Mouse (Mus musculus) MEL (cell line): ENCODE results near the gene Slc2a4.

Experiments used
- CTCF ChIP-seq, 3 experiments: IDR thresholded peaks in 2 of 3; conservative IDR thresholded peaks in 1 of 3; 2 replicates each; pipeline ENCODE4 v1.5.1; 2011 to 2012; ENCODE audit warnings: low read length in 3 of 3, low read depth in 2 of 3, mild to moderate bottlenecking in 2 of 3, improper control_type of control experiment in 1 of 3, inconsistent platforms in 1 of 3, mixed read lengths in 1 of 3, moderate library complexity in 1 of 3; ENCODE audit not compliant: control insufficient read depth in 1 of 3, insufficient read depth in 1 of 3, poor library complexity in 1 of 3, severe bottlenecking in 1 of 3
- EP300 ChIP-seq, 2 experiments: IDR thresholded peaks; 2 replicates each; pipeline ENCODE4 v1.6.1; 2011; ENCODE audit warnings: improper control_type of control experiment in 2 of 2, low read length in 2 of 2, low read depth in 1 of 2, mild to moderate bottlenecking in 1 of 2
- MAFK ChIP-seq: IDR thresholded peaks from 2 replicates; pipeline ENCODE4 v1.6.1; 2011; ENCODE audit warnings: low read depth, mild to moderate bottlenecking, low read length, improper control_type of control experiment, borderline replicate concordance
- ZKSCAN1 ChIP-seq: IDR thresholded peaks from 2 replicates; pipeline ENCODE4 v1.6.1; 2012; ENCODE audit warnings: low read depth, mild to moderate bottlenecking, inconsistent platforms, low read length, improper control_type of control experiment, moderate library complexity

- TF ChIP-seq CTCF (IDR thresholded peaks at IDR 0.05 in 2 of 3, conservative IDR thresholded peaks at IDR 0.05 in 1 of 3; ENCODE audit: control insufficient read depth in 1 of 3, insufficient read depth in 1 of 3, low read depth in 2 of 3, low read length in 3 of 3, poor library complexity in 1 of 3, severe bottlenecking in 1 of 3), result no peak
- TF ChIP-seq MAFK, result no peak
- no peak for TF ChIP-seq ZKSCAN1
- TF ChIP-seq EP300 (IDR thresholded peaks at IDR 0.05; ENCODE audit: low read depth in 1 of 2, low read length in 2 of 2), result no peak
Observed at GRCm38 (mm10) chr11:69968793-69969192, 20.8 kb upstream of the Slc2a4 start.
